Mouse (Mus musculus): ENCODE data around the gene Vwa7. TPM values are rescaled to one million over a fixed set of nuclear protein-coding genes. Genes with fewer than 3 reads are reported as not detected.
"Not testable (repeated sequence)": the region's sequence is repeated elsewhere in the genome, so short reads cannot be mapped to it uniquely, and the experiment has no call there.

Vwa7 gene
- polyA plus RNA-seq (2012; rRNA removed), result 1.2 and 1.3 TPM in 2 replicates

DNA sequence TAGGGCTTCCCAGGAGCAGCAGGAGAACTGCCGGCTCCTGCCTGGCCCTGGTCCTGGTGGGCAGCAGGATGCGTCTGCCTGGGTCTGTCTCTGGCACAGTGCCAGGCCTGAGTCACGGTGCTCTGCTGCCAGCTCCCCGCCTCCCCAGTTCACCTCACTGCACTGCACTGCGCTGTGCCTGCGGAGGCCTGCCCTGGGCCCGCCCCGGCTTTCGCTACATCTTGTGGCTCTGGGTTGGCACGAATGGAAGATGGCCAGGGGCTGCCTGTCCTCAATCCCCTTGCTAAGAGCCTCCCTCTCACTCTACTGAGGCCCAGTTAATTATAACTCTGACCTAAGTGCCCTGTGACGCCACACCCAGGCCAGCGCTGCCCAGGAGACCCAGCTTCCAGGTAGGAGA, at the start of gene Vwa7:
Vwa7 (plus strand) TSS at position 204 of the 400 bp plus-strand sequence.
- no peak for DNase-seq (ENCODE audit: low read depth)

DNA sequence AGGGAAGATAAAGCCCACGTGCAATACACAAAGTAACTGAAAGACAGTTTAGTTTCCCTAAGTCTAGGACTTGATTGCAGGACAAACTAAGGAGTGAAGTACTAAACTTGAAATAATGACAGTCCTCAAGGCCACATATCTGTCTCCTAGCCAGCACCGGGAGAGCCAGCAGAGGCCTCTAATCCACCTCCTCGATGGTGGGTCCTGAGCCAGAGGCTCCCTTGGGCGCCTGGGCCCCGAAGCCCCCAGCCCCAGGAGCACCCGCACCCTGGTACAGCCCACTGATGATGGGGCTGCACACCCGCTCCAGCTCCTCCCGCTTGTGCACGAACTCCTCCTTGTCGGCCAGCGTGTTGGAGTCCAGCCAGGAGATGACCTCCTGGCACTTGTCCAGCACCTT, 46.6 kb upstream of the Vwa7 start, which contains the start of gene Gm20481:
Gm20481 (plus strand) TSS at position 91 of the 400 bp plus-strand sequence.
- DNase-seq (ENCODE audit: low read depth), result not testable (repeated sequence)

DNA sequence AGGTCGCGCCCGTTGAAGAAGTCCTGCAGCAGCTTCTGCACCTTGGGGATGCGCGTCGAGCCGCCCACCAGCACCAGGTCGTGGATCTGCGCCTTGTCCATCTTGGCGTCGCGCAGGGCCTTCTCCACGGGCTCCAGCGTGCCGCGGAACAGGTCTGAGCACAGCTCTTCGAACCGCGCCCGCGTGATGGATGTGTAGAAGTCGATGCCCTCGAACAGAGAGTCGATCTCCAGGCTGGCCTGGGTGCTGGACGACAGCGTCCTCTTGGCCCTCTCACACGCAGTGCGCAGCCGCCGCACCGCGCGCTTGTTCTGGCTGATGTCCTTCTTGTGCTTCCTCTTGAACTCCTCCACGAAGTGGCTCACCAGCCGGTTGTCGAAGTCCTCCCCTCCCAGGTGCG, 45.5 kb upstream of the Vwa7 start:
- not testable (repeated sequence) for DNase-seq (ENCODE audit: low read depth)

DNA sequence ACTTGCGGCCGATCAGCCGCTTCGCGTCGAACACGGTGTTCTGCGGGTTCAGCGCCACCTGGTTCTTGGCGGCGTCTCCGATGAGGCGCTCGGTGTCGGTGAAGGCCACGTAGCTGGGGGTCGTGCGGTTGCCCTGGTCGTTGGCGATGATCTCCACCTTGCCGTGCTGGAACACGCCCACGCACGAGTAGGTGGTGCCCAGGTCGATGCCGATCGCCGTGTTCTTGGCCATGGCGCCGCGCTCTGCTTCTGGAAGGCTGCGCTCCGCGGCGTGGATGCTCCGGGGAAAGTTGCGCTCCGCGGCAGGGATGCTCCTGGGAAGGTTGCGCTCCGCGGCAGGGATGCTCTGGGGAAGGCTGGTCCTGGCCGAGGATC, 44.7 kb upstream of the Vwa7 start:
- not testable (repeated sequence) for DNase-seq (ENCODE audit: low read depth)

DNA sequence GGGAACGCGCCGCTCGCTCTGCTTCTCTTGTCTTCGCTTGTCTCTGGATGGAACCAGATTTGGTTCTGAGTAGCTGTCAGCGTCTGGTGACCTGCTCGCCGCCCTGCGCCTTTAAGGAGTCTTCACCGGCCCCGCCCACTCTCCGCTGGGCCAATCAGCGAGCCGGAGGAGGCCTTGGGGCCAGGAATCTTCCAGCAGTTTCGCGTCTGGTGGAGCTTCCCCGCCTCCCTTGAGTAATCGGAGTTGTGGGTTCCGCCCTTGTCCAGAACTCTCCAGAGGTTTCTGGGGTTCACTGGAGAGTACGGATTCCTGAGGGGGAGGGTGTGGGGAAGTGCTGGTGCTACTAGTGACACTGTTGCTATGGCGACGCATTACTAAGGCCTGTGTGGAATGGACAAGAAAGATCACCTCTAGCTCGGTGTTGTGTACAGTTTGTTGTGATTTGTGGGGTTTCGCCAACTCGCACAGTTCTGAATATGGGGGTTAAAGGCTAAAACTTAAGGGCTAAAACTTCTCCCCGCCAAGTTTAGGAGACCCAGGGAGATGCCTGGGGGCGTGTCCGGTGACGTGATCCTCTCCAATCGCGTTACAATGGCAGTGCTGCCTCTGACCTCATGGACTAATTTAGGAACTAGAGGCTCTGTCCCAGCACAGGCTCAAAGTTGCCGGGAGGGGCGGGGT, 44.2 kb upstream of the Vwa7 start, which contains the start of the genes Hspa1a and Hspa1l:
Hspa1a (minus strand) TSS at position 88 of the 681 bp plus-strand sequence.
Hspa1l (plus strand) TSS at position 635 of the 681 bp plus-strand sequence.
- not testable (repeated sequence) for DNase-seq (ENCODE audit: low read depth)

DNA sequence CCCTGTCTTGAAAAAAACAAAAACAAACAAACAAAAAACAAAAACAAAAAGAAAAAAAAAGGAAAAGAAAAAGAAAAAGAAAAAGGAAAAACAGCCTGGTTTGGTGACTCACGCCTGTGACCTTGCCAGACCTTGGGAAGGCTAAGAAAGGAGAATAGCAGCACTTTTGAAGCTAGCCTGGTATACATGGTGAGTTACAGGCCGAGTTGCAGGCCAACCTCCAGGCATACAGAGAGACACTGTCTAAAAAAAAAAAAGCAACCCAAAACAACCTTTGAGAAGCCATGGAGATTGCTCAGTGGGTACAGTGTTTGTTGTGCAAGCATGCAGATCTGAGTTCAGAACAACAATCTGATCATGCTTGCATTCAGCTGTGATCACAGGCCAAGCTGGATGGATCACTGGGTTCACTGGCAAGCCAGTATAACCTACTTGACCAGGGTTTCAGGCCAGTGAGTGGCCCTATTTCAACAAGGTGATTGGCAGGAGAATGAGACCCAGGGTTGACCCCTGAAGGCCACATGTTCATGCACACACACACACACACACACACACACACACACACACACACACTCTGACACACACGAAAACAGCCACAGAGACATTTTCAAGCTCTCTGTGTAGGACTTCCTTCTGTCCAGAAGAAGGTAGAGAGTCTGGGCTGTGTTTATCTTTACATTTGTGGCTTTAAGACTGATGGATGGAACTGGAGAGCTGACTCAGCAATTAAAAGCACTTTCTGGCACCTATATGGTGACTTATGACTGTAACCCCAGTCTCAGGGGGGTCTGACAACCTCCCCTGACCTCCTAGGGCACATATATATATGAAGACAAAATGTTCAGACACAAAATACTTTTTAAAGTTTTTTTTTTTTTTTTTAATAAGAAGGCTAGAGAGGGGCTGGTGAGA, 40.5 kb upstream of the Vwa7 start:
- DNase-seq (ENCODE audit: low read depth), result no peak

DNA sequence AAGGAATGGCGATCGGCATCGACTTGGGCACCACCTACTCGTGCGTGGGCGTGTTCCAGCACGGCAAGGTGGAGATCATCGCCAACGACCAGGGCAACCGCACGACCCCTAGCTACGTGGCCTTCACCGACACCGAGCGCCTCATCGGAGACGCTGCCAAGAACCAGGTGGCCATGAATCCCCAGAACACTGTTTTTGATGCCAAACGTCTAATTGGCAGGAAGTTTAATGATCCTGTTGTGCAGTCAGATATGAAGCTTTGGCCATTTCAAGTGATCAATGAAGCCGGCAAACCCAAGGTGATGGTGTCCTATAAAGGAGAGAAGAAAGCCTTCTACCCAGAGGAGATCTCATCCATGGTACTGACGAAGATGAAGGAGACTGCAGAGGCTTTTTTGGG, 39.4 kb upstream of the Vwa7 start:
- no peak for DNase-seq (ENCODE audit: low read depth)

DNA sequence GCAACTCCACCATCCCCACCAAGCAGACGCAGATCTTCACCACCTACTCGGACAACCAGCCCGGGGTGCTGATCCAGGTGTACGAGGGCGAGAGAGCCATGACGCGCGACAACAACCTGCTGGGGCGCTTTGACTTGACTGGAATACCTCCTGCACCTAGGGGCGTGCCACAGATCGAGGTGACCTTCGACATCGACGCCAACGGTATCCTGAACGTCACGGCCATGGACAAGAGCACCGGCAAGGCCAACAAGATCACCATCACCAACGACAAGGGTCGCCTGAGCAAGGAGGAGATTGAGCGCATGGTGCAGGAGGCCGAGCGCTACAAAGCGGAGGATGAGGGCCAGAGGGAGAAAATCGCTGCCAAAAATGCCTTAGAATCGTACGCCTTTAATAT, 38.1 kb upstream of the Vwa7 start:
- no peak for DNase-seq (ENCODE audit: low read depth)

DNA sequence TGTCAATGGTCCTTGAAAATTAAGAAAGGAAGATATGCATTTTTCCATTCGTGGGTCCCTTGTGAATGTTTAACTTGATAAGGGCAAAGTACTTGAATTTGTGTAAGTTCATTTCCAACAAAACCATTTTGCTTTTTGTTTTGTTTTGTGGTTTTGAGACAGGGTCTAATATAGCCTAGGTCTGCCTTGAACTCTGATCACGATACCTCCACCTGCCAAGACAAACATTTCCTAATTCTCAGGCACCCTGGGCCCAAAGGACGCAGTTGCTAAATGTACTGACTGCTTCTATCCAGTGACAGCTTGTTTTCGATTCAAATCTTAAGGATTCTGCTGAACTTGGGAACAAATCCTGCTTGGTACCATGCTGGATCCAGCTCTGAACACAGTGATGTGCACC, 36.7 kb upstream of the Vwa7 start:
- DNase-seq (ENCODE audit: low read depth), result no peak

DNA sequence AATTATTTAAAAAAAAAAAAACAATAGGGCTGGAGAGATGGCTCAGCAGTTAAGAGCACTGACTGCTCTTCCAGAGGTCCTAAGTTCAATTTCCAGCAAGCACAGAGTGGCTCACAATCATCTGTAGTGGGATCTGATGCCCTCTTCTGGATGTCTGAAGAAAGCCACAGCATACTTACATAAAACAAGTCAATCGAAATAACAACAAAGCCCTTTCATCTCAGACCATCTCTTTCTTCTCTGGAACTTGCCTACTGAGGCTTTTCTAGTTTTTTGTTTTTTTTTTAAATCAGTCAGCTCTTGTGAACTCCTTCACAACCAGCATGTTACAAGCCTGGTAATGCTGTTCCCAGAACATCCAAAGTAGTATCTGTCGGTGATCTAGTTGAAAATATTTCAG, 35.7 kb upstream of the Vwa7 start:
- DNase-seq (ENCODE audit: low read depth), result no peak

DNA sequence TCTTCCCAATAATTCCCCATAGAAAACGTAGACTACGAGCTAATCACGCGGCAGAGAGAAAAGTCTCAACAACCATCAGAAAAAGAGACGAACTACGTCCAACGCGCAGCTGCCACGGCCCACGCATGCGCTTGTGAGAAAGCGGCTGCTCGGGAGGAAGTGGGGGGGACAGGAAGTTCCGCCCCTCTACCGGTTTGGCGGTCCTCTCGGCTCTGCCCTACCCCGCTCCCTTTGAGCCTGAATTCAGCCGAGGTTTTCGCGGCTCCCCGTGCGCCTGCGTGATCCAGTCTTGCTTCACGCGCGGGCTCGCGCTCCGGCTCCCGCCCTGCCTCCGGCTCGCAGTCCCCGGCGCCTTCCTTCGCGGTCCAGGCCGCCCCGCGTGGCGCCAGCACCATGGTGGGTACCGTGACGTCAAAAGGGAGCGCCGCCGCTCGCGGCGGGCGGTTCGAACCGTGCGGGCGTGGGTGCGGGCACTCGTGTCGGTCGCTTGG, 34.6 kb upstream of the Vwa7 start, which contains the start of gene Lsm2:
Lsm2 (plus strand) TSS at position 173 of the 491 bp plus-strand sequence.
- DNase-seq (ENCODE audit: low read depth), result no peak

DNA sequence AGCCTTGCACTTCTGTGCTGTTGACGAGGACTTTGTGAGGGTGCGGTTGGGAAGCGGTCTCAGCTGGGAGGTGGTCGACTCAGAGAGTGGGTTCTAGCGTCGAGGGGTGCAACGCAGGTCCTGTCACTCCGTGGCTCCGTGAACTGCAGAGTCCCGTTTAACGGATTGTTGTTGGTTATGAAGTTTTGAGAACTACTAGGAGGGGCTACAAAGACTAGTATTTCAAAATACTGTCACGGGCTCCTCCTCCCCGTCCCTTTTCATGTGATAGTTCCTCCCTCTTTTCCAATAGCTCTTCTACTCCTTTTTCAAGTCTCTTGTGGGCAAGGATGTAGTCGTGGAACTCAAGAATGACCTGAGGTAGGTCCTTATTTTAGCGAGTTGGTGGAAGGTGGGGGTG, 34.1 kb upstream of the Vwa7 start:
- DNase-seq (ENCODE audit: low read depth), result no peak

DNA sequence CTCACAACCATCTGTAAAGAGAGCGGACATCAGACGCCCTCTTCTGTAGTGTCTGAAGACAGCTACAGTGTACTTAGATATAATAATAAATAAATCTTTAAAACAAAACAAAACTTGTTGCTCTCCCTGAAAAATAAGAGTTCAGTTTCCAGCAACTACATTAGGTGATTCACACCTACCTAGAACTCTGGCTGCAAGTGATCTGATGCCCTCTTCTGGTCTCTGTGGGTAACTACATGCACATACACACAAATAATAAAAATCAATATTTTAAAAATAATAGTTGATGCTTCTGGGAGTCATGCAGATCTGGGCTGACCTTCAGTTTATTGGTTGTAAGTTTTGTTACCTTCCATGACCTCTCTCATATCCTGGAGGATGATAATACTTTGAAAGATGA, 32.2 kb upstream of the Vwa7 start:
- no peak for DNase-seq (ENCODE audit: low read depth)

DNA sequence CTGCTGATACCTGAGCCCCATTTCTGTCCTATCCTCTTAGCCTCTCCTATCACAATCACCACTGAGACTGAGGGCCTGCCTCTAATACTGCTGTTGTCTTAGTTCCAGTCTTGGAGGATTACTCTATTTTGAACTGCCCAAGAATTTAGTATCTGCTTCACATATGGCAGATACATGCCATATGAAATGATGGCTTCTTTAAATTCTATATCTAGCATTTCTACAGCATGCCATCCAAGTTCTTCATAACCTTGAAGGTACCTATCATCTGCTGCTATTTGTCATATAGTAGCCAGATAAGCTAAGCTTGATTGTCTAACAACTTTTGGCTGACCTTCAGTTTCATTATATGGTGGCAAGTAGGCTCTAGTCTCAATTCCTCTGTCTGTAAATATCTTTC, 21.6 kb upstream of the Vwa7 start:
- no peak for DNase-seq (ENCODE audit: low read depth)

DNA sequence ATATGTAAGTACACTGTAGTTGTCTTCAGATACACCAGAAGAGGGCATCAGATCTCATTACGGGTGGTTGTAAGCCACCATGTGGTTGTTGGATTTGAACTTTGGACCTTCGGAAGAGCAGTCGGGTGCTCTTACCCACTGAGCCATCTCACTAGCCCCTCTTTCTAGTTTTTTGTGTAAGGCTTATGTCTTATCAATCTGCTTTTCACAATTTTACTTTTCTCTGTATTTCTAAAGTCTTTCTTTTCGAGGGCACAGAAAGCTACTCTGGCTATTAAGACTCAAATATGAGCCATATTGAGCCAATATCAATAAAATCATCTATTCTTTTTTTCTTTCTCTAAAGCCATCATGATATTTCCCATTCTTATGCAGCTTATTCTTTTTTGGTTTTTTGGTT, 21.2 kb upstream of the Vwa7 start:
- DNase-seq (ENCODE audit: low read depth), result not testable (repeated sequence)

DNA sequence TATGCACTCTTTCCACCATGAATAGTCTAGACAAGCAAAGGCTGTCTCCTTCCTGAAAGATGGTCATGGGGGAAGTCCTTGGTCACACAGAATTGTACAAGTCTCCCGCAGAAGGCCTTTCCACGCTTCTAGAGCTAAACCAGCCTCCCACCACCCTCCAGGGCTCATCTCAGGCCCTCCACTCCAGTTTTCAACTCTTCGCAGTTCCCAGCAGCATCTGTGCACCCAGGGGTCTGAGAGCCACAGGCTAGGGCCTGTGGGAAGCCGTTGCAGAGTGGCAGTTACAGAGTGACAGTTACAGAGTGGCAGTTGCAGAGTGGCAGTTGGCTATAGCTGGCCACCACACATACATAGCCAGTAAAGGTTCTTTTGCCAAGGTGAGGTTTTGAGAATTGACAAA, 20.5 kb upstream of the Vwa7 start:
- not testable (repeated sequence) for DNase-seq (ENCODE audit: low read depth)

DNA sequence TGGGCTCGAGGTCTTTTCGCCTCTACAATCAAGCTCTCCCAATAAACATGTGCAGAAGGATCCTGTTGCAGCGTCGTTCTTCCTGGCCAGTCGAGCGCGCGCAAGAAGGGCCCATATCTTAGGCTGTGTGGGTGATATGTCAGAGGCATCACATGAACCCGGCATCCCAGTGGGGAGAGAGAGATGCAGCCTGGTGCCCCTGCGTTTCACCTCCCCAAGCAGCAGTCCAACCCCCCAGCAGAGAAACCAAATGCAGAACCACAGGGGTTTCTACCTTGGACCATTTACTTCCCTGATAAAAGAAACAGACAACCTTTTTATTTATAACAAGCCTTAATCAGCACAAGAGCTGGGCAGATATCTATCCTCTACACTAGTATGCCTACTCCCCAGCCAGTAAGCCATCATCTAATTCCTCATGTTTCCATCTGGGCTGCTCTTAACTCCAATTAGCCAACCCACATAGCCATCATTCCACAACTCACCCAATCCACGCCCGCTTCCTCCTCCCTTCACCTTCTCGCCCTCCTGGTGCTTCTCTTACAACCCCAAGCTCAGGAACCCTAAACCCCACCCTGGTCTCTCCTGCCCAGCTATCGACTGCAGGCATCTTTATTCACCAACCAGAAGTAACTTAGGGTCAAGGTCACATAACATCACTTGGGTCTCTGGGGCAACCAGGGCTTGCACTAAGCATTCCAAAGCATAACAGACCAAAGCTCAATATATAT, 19.8 kb upstream of the Vwa7 start:
- DNase-seq (ENCODE audit: low read depth), result no peak

DNA sequence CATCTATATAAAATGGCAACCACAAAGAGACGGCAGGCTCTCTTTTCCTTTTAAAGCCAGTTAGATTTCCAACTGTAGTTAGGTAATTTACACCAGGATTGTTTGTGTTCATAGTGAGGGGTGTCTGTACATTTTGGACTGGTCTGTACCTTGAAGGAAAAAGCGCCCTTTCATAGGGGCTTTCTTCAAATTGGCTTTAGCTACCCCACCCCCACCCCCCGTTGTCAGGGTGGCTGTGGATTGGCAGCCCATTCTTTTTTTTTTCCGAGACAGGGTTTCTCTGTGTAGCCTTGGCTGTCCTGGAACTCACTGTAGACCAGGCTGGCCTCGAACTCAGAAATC, 19.3 kb upstream of the Vwa7 start:
- no peak for DNase-seq (ENCODE audit: low read depth)

DNA sequence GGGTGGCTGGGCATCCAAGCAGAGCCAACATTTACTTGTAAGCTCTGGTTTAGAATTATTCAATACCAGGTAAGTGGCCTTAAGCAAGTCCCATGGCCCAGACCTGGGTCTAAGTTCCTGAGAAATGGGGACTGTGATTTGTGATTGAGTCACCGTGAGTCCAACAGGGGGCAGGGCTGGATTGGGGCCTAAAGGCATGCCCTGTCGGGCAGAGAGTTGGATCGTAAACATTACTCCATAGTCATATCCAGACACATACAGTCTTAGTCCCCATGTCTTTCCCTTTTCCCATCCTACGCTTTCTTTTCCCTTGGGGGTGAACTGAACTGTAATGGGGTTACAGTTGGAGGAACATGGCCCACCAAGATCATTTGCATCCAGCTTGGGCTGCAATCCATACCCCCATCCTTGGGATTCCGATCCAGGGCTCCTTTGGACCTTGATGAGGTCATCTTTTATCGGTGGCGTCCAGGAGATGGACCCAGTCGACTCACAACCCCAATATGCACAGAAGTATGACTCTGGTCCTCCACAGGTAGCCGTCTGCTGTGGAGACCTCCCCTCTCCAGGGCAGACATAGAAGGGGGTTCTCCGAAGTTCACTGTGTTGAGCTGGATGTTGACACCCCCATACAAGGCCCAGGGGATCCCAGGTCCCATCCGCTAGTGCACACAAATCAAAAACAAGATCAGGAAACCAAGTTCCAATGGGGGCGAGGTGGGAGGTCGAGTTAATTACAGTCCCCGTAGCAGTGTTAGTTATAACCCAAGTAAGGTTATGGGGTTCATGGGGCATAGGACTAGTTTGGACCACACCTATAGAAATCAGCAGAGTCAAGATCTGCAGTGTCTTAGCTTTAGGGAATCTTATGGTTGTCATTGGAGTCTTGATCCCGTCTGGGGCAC, 17.6 kb upstream of the Vwa7 start:
- no peak for DNase-seq (ENCODE audit: low read depth)

DNA sequence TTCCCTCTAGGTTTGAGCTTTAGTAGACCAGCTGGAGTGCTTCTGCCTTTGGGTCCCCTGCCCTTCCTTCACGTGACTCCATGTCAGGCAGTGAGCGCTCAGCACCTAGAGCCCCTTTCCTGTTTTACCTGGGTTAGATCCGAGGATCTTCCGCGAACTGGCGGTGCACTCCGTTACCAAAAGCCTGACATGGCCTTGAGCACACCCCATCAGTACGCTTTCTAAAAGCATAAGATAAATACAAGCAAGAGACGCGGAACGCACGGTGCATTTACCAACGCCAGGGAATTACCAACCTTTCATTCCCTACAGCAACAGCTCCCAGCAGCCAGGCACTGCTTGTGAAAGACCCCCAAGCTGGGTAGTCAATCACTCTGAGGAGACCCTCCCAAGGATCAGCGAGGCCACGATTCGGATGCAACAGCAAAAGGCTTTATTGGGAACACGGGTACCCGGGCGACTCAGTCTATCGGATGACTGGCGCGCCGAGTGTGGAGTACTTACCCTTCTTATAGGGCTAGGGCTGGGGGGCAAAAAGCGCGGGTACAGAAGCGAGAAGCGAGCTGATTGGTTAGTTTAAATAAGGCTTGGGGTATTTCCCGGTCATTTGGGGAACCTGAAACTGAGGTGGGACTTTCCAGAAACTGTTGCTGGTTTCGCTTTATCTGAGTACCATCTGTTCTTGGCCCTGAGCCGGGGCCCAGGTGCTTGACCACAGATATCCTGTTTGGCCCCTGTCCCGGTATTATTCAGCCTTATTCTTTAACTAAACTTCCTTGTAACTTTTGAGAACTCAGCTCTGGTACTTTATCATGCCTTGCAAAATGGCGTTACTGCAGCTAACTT, 16.3 kb upstream of the Vwa7 start:
- DNase-seq (ENCODE audit: low read depth), result not testable (repeated sequence)

Data from gonadal fat pad, adult 2 months (tissue).